Mouse (Mus musculus) CH12.LX (cell line): ENCODE results near the gene Bpifa5.

Experiments
- BHLHE40 ChIP-seq: IDR thresholded peaks from 2 replicates; pipeline ENCODE4 v1.6.1; 2011; ENCODE audit warnings: mild to moderate bottlenecking, low read depth, low read length, improper control_type of control experiment
- CHD1 ChIP-seq: IDR thresholded peaks from 2 replicates; pipeline ENCODE4 v1.6.1; 2012; ENCODE audit warnings: low read depth, low read length, improper control_type of control experiment, inconsistent platforms
- CHD2 ChIP-seq: IDR thresholded peaks from 2 replicates; pipeline ENCODE4 v1.6.1; 2011; ENCODE audit warnings: low read length, improper control_type of control experiment
- CTCF ChIP-seq, 2 experiments: IDR thresholded peaks in 1 of 2; conservative IDR thresholded peaks in 1 of 2; 2 replicates each; pipeline ENCODE4 v1.5.1; 2011 to 2012; ENCODE audit warnings: low read depth in 2 of 2, low read length in 2 of 2, improper control_type of control experiment in 1 of 2, inconsistent platforms in 1 of 2, mild to moderate bottlenecking in 1 of 2, moderate library complexity in 1 of 2
- E2F4 ChIP-seq: IDR thresholded peaks from 2 replicates; pipeline ENCODE4 v1.6.1; 2011; ENCODE audit warnings: low read depth, low read length, improper control_type of control experiment; ENCODE audit not compliant: insufficient replicate concordance
- ETS1 ChIP-seq: conservative IDR thresholded peaks from 2 replicates; pipeline ENCODE4 v1.6.1; 2012; ENCODE audit warnings: low read depth, mild to moderate bottlenecking, inconsistent platforms, low read length, improper control_type of control experiment, moderate library complexity
- JUND ChIP-seq: conservative IDR thresholded peaks from 2 replicates; pipeline ENCODE4 v1.6.1; 2011; ENCODE audit warnings: low read depth, low read length, improper control_type of control experiment
- MAZ ChIP-seq: IDR thresholded peaks from 2 replicates; pipeline ENCODE4 v1.6.1; 2012; ENCODE audit warnings: low read depth, mild to moderate bottlenecking, inconsistent platforms, low read length, improper control_type of control experiment, moderate library complexity
- MXI1 ChIP-seq: IDR thresholded peaks from 2 replicates; pipeline ENCODE4 v1.6.1; 2011; ENCODE audit warnings: mild to moderate bottlenecking, low read depth, low read length, improper control_type of control experiment
- POLR2A ChIP-seq: IDR thresholded peaks from 2 replicates; pipeline ENCODE4 v1.6.1; 2011; ENCODE audit warnings: low read depth, mild to moderate bottlenecking, improper control_type of control experiment, low read length
- RAD21 ChIP-seq: IDR thresholded peaks from 2 replicates; pipeline ENCODE4 v1.6.1; 2011; ENCODE audit warnings: low read depth, mild to moderate bottlenecking, low read length, improper control_type of control experiment, moderate library complexity
- USF1 ChIP-seq: IDR thresholded peaks from 2 replicates; pipeline ENCODE4 v1.6.1; 2014; ENCODE audit warnings: low read depth, mild to moderate bottlenecking, inconsistent platforms, low read length, improper control_type of control experiment
- ZNF384 ChIP-seq: IDR thresholded peaks from 2 replicates; pipeline ENCODE4 v1.6.1; 2012; ENCODE audit warnings: low read depth, low read length, improper control_type of control experiment, inconsistent platforms

DNA sequence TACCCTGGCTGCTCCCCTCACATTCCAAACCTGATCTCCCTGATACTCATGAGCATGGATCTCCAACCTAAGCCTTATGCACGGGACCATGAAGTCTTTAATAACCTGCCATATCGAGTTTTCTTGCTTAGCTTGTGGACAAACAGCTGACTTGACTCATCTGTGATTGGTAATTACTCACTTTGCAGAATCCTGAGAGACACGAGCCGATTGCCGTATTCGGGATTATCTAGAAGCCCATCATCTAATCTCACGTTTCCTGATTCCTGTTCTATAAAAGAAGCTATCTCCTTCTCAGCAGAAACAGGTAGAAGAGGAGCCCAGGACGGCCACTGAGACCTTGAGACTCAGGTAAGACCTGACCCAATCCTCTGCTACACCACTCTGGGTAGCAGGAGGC, at the start of gene Bpifa5:
- TF ChIP-seq ETS1 (no peak), MAZ (no peak), USF1 (no peak), E2F4 (no peak), CTCF (conservative IDR thresholded peaks at IDR 0.05 in 1 of 2, IDR thresholded peaks at IDR 0.05 in 1 of 2; ENCODE audit: low read depth in 2 of 2, low read length in 2 of 2) (no peak), CHD2 (no peak), POLR2A (no peak), CHD1 (no peak), BHLHE40 (no peak), ZNF384 (no peak), JUND (no peak), MXI1 (no peak), RAD21 (no peak)
